Mouse (Mus musculus): Measurements from ENCODE around the gene Mcm9.
"Not testable (repeated sequence)": the region's sequence is repeated elsewhere in the genome, so short reads cannot be mapped to it uniquely, and the experiment has no call there.

Gene Mcm9

GRCm38 (mm10) chr10:53630339-53630738 is at the start of gene Mcm9:
Mcm9 (minus strand) TSS chr10:53630439.
- not testable (repeated sequence) for DNase-seq (ENCODE audit: low spot score)

DNA sequence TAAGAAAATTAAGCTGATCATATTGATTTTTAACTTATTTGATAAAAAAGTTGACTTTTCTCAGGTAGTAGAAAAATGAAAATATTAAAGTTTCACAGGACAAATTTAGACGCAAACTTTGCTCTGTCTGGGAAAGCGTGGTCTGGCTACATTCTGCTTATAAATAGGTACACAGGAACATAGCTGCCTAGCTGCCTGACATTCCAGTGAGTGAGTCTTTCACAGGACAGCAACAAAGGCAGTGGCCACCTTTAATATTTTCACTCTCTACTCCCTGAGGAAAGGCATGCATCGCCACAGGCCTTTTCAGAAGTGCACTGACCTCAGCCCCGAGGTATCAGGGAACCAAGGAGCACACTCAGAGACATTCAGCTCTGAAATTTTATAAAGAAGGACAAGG is 31.5 kb upstream of the Mcm9 start:
- DNase-seq (ENCODE audit: low spot score), result no peak

- not testable (repeated sequence) for DNase-seq (ENCODE audit: low spot score)
Measured at GRCm38 (mm10) chr10:53654239-53654638, 24.0 kb upstream of the Mcm9 start.

- DNase-seq (ENCODE audit: low spot score), result no peak
Measured at GRCm38 (mm10) chr10:53650683-53651082, 20.4 kb upstream of the Mcm9 start.

DNA sequence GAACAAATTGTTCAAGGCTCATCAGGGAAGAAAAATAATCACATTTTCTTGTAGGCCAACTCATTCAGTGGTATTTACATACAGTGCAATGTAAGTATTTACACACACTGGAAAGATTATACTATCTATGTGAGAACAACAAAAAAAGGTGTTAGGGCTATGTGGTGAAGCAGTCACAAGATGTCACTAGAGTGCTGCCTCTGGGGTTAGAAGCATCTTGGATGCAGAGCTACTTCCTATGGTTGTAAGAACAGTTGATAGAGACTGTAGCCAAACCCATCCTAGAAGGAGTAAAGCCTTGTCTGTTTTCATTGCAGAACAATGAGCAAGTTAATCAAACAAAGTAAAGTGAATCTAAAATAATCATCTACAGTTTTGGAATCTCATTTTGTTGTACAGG is 11.3 kb upstream of the Mcm9 start:
- DNase-seq (ENCODE audit: low spot score), result no peak

- DNase-seq (ENCODE audit: low spot score), result no peak
Measured at GRCm38 (mm10) chr10:53635246-53635971, 5.2 kb upstream of the Mcm9 start.

DNA sequence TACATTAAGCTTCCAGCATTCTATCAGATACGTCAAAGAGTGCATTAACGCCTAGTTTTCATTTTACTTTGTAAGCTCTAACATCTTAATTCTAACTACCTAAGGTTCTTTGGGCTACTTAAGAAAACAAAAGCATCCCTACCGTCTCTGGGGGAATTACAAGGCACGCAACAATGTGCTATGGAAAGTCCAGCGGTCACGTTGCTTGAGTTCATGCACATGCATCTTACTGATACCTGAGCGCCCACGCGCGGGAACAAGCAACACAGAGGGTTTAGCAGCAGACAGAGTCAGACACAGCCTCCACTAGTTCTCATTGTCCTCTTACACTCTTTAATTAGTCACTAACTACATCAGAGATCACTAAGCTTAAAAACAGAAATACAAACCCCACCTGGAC is 3.9 kb upstream of the Mcm9 start:
- DNase-seq (ENCODE audit: low spot score), result no peak

DNA sequence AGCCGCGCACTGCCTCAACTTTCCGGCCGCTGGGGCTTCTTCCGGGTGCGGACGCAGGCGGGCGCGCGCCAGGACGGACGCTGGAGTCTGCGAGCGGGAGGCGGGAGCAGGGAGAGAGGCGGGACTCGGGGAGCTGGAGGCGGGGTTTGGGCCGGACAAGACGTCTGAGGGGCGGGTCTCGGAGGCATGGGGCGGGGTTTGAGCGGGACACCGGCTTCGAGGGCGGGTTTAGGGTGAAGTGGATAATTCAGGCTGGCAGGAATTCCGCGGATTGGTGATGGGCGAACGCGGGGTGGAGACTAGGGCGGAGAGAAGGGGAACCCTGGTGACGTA is 355 bp downstream of the Mcm9 start:
- peak; percentile 99 for DNase-seq (ENCODE audit: low spot score)

DNA sequence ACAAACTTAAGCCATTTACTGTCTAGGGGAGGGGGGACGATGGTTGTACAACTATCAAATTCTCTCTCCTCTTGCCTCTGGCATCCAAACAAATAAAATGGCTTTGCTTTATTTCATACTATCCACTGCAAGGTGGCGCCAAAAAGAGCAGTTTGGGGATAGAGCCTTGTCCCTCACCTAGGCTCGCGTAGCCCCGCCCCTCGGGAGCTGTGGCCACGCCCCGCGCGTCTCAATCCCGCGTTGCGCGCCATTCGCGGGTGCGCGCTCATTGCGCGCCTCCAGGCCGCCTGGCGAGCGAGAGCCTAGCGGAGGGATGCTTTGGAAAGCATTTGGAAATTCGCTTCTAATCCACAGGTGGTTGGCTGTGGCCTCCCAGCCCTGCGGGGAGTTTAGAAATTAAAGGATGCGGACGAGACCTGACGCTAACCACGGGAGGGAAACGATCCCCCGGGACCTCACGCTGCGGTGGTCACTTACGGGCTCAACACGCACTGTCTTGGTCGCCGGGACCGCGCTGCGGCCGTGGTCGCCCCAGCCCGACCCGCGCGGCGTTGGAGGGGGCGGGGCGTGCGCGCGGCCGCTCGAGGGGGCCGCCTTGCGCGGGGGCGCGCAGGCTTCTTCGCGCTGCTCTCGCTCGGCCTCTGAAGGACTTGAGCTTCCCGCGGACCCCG is 857 bp downstream of the Mcm9 start:
- DNase-seq (ENCODE audit: low spot score), result peak; percentile 98

DNA sequence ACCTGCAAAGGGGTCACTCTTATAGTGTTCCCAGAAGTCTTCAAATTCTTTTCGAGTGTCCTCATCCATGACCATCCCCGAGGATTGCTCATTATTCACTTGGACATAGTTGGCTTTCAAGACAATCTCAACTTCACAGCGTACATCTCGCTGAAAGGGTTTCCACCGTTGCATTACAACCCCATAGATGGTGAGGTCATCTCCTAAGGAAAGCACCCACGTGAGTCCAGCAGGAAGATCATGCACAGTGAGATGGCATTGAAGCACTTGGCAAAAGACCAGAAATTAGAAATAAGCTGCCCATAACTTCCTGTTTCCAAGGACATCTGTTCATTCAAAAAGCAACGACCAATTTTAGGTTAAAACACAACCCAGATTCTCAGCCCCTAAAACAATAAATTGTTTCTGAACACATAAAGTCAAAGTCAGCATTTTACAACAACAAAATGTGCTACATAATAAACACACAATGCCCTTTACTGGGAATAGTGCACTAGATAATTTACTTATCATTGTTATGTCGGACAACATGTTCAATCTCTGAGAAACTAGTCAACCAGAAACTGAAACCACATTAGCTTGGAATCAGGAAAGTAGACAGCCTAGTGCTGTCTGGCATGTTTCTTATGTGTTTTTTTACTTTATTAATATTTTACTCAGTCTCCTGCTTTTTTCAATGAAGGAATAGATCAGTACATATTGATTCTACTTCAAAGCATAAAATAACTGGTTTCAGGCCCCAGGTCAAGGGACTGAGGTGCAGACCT is 14.2 kb downstream of the Mcm9 start:
- no peak for DNase-seq (ENCODE audit: low spot score)

GRCm38 (mm10) chr10:53613955-53614354 is 16.3 kb downstream of the Mcm9 start:
- DNase-seq (ENCODE audit: low spot score), result no peak

GRCm38 (mm10) chr10:53612172-53612571 is 18.1 kb downstream of the Mcm9 start:
- DNase-seq (ENCODE audit: low spot score), result no peak

DNA sequence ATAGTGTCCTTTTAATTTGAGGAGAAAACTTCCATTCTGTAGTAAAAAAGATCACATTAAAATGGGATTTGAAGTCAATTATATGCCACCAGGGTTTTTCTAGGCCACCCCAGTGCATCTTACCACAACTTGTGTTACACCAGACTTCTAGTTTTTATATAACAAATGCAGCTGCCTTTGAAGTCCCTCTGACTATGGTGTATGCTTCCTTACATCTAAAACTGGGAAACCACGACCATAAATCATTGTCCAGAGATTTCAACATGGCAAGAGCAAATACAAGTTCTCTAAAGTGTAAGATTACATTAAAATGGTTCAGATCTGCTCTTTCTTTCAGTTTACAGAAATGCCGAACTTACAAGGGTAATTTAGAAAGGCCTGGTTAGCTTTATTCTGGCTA is 22.0 kb downstream of the Mcm9 start:
- no peak for DNase-seq (ENCODE audit: low spot score)

GRCm38 (mm10) chr10:53605328-53605727 is 24.9 kb downstream of the Mcm9 start:
- DNase-seq (ENCODE audit: low spot score), result no peak

DNA sequence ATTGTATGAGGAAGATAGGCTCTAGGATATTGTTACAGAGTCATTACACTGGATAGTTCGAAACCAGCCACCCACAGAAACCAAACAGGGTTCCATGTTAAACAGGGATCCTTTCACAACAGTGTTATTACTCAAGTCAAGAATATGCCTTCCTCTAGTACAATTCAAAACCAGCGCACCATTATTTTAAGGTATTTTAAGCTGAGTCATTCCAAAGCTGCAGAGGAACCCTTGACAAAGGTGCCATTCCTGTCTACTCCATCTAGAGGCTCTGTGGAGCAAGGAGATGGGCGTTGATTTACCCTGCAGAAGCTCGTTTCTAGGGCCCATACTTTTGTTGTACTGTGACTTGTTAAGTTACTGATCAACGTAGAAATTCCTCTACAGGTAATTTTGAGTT is 31.4 kb downstream of the Mcm9 start:
- no peak for DNase-seq (ENCODE audit: low spot score)

DNA sequence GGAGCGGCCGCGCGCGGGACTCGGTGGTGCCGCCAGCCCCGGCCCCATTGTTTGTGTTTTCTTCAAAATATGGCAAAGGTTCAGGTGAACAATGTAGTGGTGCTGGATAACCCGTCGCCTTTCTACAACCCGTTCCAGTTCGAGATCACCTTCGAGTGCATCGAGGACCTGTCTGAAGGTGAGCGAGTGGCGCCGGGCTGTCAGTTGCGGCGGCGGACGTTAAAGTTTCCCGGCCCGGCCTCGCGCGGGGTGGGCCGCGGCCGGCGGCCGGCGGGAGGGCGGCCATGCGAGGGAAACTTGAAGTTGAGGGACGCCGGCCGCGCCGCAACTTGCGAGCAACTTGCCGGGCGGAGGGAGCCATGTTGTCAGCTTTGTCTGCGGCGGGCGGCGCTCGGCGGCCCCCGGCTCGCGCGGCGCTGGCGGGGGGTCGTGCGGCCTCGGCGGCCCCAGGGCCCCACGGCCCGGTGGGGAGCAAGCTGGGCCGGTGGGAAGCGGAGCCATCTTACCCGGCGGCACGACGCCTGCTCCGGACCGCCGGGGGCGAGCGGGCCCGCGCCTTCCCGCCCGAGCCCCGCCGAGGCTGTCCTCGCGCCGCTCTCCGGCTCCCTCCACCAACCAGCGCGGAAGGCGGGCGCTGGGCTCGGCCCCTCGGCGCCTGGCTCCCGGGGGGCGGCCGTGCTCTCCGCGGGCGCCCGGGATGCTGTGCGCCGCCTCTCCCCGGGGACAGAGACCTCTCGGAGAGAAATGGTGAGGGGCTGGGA is 32.9 kb downstream of the Mcm9 start:
- peak; percentile 69 for DNase-seq (ENCODE audit: low spot score)

- peak; percentile 96 for DNase-seq (ENCODE audit: low spot score)
Measured at GRCm38 (mm10) chr10:53596677-53597120, 33.5 kb downstream of the Mcm9 start, which contains the start of gene Asf1a. Asf1a (plus strand) TSS chr10:53596757.

DNA sequence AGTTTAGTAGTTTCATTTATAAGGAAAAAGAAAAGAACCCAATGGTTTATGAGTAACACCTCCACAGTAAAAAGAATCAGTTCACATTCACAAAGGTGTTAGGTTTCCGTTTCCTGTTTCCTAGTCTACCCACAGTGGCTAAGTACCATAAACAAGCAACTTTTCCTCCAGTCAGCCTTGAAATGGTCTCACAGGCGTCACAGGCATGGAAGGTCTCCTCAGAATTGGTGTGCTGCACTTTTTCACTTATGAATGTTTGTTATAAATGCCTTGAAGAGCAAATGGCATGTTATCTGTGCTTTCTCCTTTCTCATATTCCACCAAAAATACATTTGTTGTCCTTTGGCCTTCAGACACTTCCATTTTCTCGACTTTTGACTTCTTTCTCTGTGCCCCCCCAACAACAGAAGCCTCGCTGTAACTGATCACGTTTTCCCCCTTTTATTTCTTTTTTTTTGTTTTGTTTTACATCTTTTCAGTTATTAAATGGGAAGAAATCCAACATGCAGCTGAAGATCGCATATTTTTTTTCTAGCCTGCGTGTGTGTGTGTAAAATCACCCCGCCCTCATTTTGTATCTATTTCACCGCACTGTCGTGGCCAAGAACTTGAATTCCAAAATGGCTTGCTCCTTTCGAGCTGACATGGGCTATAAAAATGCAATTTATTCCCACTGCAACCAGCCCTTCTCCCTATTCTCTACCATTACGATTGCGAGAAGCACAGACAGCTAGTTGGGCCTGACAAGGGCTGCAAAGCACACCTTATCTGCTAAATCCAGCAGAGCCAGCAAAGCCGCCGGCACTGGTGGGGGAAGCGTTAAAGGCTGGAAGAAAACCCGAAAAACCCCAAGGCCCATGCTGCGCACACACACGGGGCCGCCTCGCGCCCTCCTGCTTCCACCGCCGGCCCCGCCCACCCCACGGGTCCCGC is 34.2 kb downstream of the Mcm9 start:
- DNase-seq (ENCODE audit: low spot score), result no peak

- DNase-seq (ENCODE audit: low spot score), result no peak
Measured at GRCm38 (mm10) chr10:53585777-53586176, 44.5 kb downstream of the Mcm9 start.

- peak; percentile 45 for DNase-seq (ENCODE audit: low spot score)
Measured at GRCm38 (mm10) chr10:53581087-53581486, 49.2 kb downstream of the Mcm9 start.

DNA sequence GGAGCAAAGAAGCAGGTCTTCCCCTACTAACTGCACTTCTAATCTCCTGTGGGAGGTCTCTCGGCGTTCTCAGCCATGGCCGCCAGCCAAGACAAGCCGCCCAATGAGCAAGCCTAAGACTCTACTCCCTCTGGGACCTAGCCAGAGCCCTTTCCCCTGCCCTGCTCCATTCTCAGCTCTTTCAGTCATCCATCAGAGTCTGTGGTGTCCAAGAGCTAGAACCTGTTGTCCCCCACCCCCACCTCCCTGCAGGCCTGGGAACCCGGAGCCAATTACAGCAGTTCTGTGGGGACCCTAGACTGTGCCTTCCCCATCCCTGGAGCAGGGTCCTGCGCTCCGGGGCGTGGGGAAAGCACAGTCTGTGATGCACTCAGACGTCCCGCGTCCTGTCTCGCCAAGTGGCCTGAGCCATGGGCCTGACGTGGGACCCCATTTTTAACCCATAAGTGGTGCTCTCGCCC is 49.6 kb downstream of the Mcm9 start:
- DNase-seq (ENCODE audit: low spot score), result peak; percentile 87

Measured in testis, postnatal 10 days (tissue).